Mouse (Mus musculus): ENCODE data around the gene Cmtm2a. TPM values are rescaled to one million over a fixed set of nuclear protein-coding genes. Genes with fewer than 3 reads are reported as not detected.
"Not testable (repeated sequence)": the region's sequence is repeated elsewhere in the genome, so short reads cannot be mapped to it uniquely, and the experiment has no call there.

The Cmtm2a gene
- polyA plus RNA-seq (2014; fragmentation: Nextera tagmentation; extraction: Ambion mirVana), result not detected in 2 replicates

- not testable (repeated sequence) for H3K4me2 ChIP-seq; H3K9ac ChIP-seq (ENCODE audit: low read depth, low read length); H3K27ac ChIP-seq (ENCODE audit: low read depth, low read length); H3K9me3 ChIP-seq (replicated peaks; ENCODE audit: control insufficient read depth, low read length); H3K4me1 ChIP-seq (ENCODE audit: control insufficient read depth, insufficient read depth, low read length); ATAC-seq (replicated peaks; ENCODE audit: insufficient number of reproducible peaks, low FRiP score, low TSS enrichment); H3K36me3 ChIP-seq (ENCODE audit: control insufficient read depth, insufficient read depth, low read length); H3K27me3 ChIP-seq (ENCODE audit: control insufficient read depth, insufficient read depth, low read length); H3K4me3 ChIP-seq (ENCODE audit: low read depth, low read length)
- 80% methylated on average over 12 of the region's 12 CpGs for WGBS (ENCODE audit: insufficient replicate concordance)
These were observed at the start of gene Cmtm2a for GRCm38 (mm10) chr8:104293081-104293480. Cmtm2a (minus strand) TSS chr8:104293181.

DNA sequence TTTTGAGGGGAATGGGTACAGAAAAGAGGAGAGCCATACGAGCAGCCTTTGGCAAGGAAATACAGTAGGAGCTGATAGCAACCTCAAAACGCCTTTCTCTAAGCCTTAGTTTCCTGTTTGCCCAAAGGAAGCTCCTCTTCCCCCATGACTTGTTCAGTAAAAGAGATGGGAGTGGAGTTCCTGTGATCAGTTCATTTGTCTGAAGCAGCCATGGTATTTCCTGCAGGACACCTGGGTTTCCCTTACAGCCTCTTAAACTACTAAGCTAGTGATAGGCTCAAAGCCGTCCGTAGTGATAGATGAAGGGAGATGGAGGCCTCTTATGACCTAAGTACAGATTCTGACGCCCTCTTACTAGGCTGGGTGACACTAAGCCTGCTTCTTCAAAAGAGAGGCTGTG, 49.4 kb upstream of the Cmtm2a start:
- Histone ChIP-seq H3K4me1 (ENCODE audit: control insufficient read depth, insufficient read depth, low read length) (peaks cover 10% of the 10 kb centered on the region; the same call in 1 of the 2 replicates), H3K27ac (ENCODE audit: low read depth, low read length) (no peak overlapping the region), H3K27me3 (ENCODE audit: control insufficient read depth, insufficient read depth, low read length) (no peaks in the 10 kb centered on the region), H3K36me3 (ENCODE audit: control insufficient read depth, insufficient read depth, low read length) (peaks cover 4% of the 10 kb centered on the region; the same call in 1 of the 2 replicates), H3K9ac (ENCODE audit: low read depth, low read length) (no peak overlapping the region), H3K9me3 (replicated peaks; ENCODE audit: control insufficient read depth, low read length) (no peaks in the 10 kb centered on the region), H3K4me3 (ENCODE audit: low read depth, low read length) (no peak overlapping the region), H3K4me2 (peak overlapping the region; percentile 81; the same call in 1 of the 2 replicates)
- 53% methylated on average over 5 of the region's 5 CpGs for WGBS (ENCODE audit: insufficient replicate concordance)
- ATAC-seq (replicated peaks; ENCODE audit: insufficient number of reproducible peaks, low FRiP score, low TSS enrichment), result no peak

GRCm38 (mm10) chr8:104341678-104342077, 48.7 kb upstream of the Cmtm2a start:
- Histone ChIP-seq H3K4me3 (ENCODE audit: low read depth, low read length) (peak overlapping the region; percentile 71), H3K9me3 (replicated peaks; ENCODE audit: control insufficient read depth, low read length) (no peaks in the 10 kb centered on the region), H3K27me3 (ENCODE audit: control insufficient read depth, insufficient read depth, low read length) (no peaks in the 10 kb centered on the region), H3K9ac (ENCODE audit: low read depth, low read length) (peak overlapping the region; percentile 31; the same call in 1 of the 2 replicates), H3K27ac (ENCODE audit: low read depth, low read length) (peak overlapping the region; percentile 29; the same call in 1 of the 2 replicates), H3K36me3 (ENCODE audit: control insufficient read depth, insufficient read depth, low read length) (peaks cover 4% of the 10 kb centered on the region; the same call in 1 of the 2 replicates), H3K4me1 (ENCODE audit: control insufficient read depth, insufficient read depth, low read length) (peaks cover 10% of the 10 kb centered on the region; the same call in 1 of the 2 replicates), H3K4me2 (peak overlapping the region; percentile 81)
- WGBS (ENCODE audit: insufficient replicate concordance), result 42% methylated on average over 6 of the region's 6 CpGs
- no peak for ATAC-seq (replicated peaks; ENCODE audit: insufficient number of reproducible peaks, low FRiP score, low TSS enrichment)

DNA sequence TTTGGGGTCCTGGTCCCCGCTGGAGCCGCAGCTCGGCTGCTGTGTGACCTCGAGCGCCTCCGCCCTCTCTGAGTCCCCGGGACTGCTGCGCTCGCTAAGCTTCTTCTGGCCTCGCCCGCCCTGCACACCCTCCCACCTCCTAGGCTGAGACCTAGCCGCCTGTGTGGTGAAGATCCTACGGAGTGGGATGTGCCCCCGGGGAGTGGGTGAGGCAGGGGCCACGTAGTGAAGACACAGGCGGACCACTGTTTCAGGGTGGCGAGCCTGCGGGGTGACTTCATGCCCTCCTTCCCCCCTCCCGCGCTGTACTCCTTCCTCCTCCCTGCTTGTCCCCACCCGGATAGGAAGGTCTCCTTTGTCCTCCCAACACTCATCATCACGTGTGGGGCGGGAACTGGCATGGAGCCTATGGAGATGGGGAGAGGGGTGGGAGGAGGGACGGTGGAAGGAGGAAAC, 48.2 kb upstream of the Cmtm2a start:
- Histone ChIP-seq H3K36me3 (ENCODE audit: control insufficient read depth, insufficient read depth, low read length) (peaks cover under 1% of the 10 kb centered on the region; the same call in 1 of the 2 replicates), H3K27me3 (ENCODE audit: control insufficient read depth, insufficient read depth, low read length) (no peaks in the 10 kb centered on the region), H3K9ac (ENCODE audit: low read depth, low read length) (peak overlapping the region; percentile 83), H3K9me3 (replicated peaks; ENCODE audit: control insufficient read depth, low read length) (no peaks in the 10 kb centered on the region), H3K4me3 (ENCODE audit: low read depth, low read length) (peak overlapping the region; percentile 71), H3K27ac (ENCODE audit: low read depth, low read length) (peak overlapping the region; percentile 92), H3K4me1 (ENCODE audit: control insufficient read depth, insufficient read depth, low read length) (peaks cover 10% of the 10 kb centered on the region; the same call in 1 of the 2 replicates), H3K4me2 (peak overlapping the region; percentile 81)
- ATAC-seq (replicated peaks; ENCODE audit: insufficient number of reproducible peaks, low FRiP score, low TSS enrichment), result peak; percentile 67
- 1% methylated on average over 24 of the region's 24 CpGs for WGBS (ENCODE audit: insufficient replicate concordance)

- peak overlapping the region; percentile 92 for H3K27ac ChIP-seq (ENCODE audit: low read depth, low read length)
- H3K9me3 ChIP-seq (replicated peaks; ENCODE audit: control insufficient read depth, low read length), result no peaks in the 10 kb centered on the region
- no peaks in the 10 kb centered on the region; the same call in 1 of the 2 replicates for H3K36me3 ChIP-seq (ENCODE audit: control insufficient read depth, insufficient read depth, low read length)
- 1% methylated on average over 52 of the region's 54 CpGs for WGBS (ENCODE audit: insufficient replicate concordance)
- H3K27me3 ChIP-seq (ENCODE audit: control insufficient read depth, insufficient read depth, low read length), result no peaks in the 10 kb centered on the region
- peak; percentile 82 for ATAC-seq (replicated peaks; ENCODE audit: insufficient number of reproducible peaks, low FRiP score, low TSS enrichment)
- H3K4me3 ChIP-seq (ENCODE audit: low read depth, low read length), result peak overlapping the region; percentile 71
- peak overlapping the region; percentile 81 for H3K4me2 ChIP-seq
- H3K4me1 ChIP-seq (ENCODE audit: control insufficient read depth, insufficient read depth, low read length), result peaks cover 10% of the 10 kb centered on the region; the same call in 1 of the 2 replicates
- peak overlapping the region; percentile 83 for H3K9ac ChIP-seq (ENCODE audit: low read depth, low read length)
These were observed 47.5 kb upstream of the Cmtm2a start for GRCm38 (mm10) chr8:104340233-104341105.

- Histone ChIP-seq H3K4me3 (ENCODE audit: low read depth, low read length) (peak overlapping the region; percentile 71), H3K36me3 (ENCODE audit: control insufficient read depth, insufficient read depth, low read length) (no peaks in the 10 kb centered on the region; the same call in 1 of the 2 replicates), H3K27ac (ENCODE audit: low read depth, low read length) (peak overlapping the region; percentile 92; the same call in 1 of the 2 replicates), H3K4me2 (peak overlapping the region; percentile 81), H3K4me1 (ENCODE audit: control insufficient read depth, insufficient read depth, low read length) (peaks cover 10% of the 10 kb centered on the region; the same call in 1 of the 2 replicates), H3K9me3 (replicated peaks; ENCODE audit: control insufficient read depth, low read length) (no peaks in the 10 kb centered on the region), H3K27me3 (ENCODE audit: control insufficient read depth, insufficient read depth, low read length) (no peaks in the 10 kb centered on the region), H3K9ac (ENCODE audit: low read depth, low read length) (peak overlapping the region; percentile 83)
- ATAC-seq (replicated peaks; ENCODE audit: insufficient number of reproducible peaks, low FRiP score, low TSS enrichment), result 0 out of 2 replicates have a peak, but pooled peaks have one; percentile 0
- WGBS (ENCODE audit: insufficient replicate concordance), result 0% methylated on average over 6 of the region's 6 CpGs
These were observed 46.9 kb upstream of the Cmtm2a start for GRCm38 (mm10) chr8:104339983-104340232.

GRCm38 (mm10) chr8:104339229-104339982, 46.4 kb upstream of the Cmtm2a start, which contains the start of gene Cmtm3:
Cmtm3 (plus strand) TSS chr8:104339410.
- peak within 1 kb of the TSS; percentile 92 for H3K27ac ChIP-seq (ENCODE audit: low read depth, low read length)

GRCm38 (mm10) chr8:104337890-104338289, 44.9 kb upstream of the Cmtm2a start:
- Histone ChIP-seq H3K4me3 (ENCODE audit: low read depth, low read length) (no peak overlapping the region), H3K9me3 (replicated peaks; ENCODE audit: control insufficient read depth, low read length) (no peaks in the 10 kb centered on the region), H3K36me3 (ENCODE audit: control insufficient read depth, insufficient read depth, low read length) (no peaks in the 10 kb centered on the region), H3K27me3 (ENCODE audit: control insufficient read depth, insufficient read depth, low read length) (no peaks in the 10 kb centered on the region), H3K27ac (ENCODE audit: low read depth, low read length) (no peak overlapping the region), H3K9ac (ENCODE audit: low read depth, low read length) (no peak overlapping the region), H3K4me1 (ENCODE audit: control insufficient read depth, insufficient read depth, low read length) (peaks cover 10% of the 10 kb centered on the region; the same call in 1 of the 2 replicates), H3K4me2 (no peak overlapping the region)
- WGBS (ENCODE audit: insufficient replicate concordance), result 45% methylated on average over 3 of the region's 3 CpGs
- ATAC-seq (replicated peaks; ENCODE audit: insufficient number of reproducible peaks, low FRiP score, low TSS enrichment), result no peak

More at GRCm38 (mm10) chr8:104339229-104339982, 46.4 kb upstream of the Cmtm2a start, which contains the start of gene Cmtm3:
- H3K27me3 ChIP-seq (ENCODE audit: control insufficient read depth, insufficient read depth, low read length), result no peaks in the 10 kb centered on the region
- no peaks in the 10 kb centered on the region for H3K9me3 ChIP-seq (replicated peaks; ENCODE audit: control insufficient read depth, low read length)
- no peak for ATAC-seq (replicated peaks; ENCODE audit: insufficient number of reproducible peaks, low FRiP score, low TSS enrichment)
- WGBS (ENCODE audit: insufficient replicate concordance), result 19% methylated on average over 18 of the region's 18 CpGs
- H3K36me3 ChIP-seq (ENCODE audit: control insufficient read depth, insufficient read depth, low read length), result no peaks in the 10 kb centered on the region
- peaks cover 10% of the 10 kb centered on the region; the same call in 1 of the 2 replicates for H3K4me1 ChIP-seq (ENCODE audit: control insufficient read depth, insufficient read depth, low read length)
- H3K4me2 ChIP-seq, result peak within 1 kb of the TSS; percentile 81
- peak within 1 kb of the TSS; percentile 71 for H3K4me3 ChIP-seq (ENCODE audit: low read depth, low read length)
- H3K9ac ChIP-seq (ENCODE audit: low read depth, low read length), result peak within 1 kb of the TSS; percentile 83
